Mouse (Mus musculus) ES-E14 (cell line): ENCODE data around the gene Pfdn2.

Experiments used
- HCFC1 ChIP-seq: IDR thresholded peaks from 2 replicates; pipeline ENCODE4 v1.6.1; 2012; ENCODE audit warnings: low read length, inconsistent platforms, borderline replicate concordance; ENCODE audit not compliant: insufficient read depth
- MAFK ChIP-seq: IDR thresholded peaks from 2 replicates; pipeline ENCODE4 v1.6.1; 2014; ENCODE audit warnings: mild to moderate bottlenecking, low read depth, low read length, inconsistent platforms; ENCODE audit not compliant: insufficient read depth
- ZC3H11A ChIP-seq: IDR thresholded peaks from 2 replicates; pipeline ENCODE4 v1.6.1; 2012; ENCODE audit warnings: low read depth, mild to moderate bottlenecking, inconsistent platforms, low read length, borderline replicate concordance

DNA sequence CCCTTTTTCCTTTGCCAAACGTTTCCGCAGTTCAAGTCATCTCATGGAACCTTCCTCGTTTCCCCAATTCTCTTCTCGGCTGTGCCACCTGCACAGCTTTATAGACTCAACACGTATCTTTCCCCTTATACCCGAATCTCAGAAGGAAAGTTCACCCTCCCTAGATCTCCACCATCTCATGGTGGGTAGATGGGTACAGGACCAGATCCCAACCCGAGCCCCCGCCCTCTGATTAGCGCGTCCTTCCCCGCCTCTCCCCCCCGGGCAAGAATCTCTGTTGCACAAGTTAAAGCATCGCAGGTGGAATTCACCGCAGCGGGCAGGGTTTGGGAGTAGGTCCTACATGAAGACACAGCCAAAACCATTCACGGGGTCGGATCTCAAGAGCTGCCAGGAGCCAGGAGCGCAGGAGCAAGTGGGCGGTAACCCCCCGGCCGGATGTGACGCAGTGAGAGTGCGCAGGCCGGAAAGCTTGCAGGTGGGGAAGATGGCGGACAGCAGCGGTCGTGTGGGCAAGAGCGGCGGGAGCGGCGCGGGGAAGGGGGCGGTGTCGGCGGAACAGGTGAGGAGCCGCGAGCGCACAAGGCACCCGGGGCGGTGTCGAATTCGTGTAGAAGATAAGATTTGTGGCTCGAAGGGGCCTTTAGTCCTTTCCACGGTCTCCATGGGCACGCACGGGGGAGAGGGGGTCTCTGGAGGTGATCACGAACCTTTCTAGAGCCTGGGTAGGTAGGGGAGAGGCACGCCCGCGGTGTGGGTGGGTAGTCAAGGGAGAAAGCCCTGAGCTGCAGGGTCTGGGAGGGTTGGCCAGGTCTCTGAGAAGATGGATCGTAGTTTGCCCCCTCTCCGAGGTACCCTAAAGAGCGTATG, at the start of gene Pfdn2, which contains the start of gene Nit1:
- TF ChIP-seq MAFK: no peak
- TF ChIP-seq HCFC1: peak; percentile 83
- TF ChIP-seq ZC3H11A: no peak
